Comparison of ENCODE assay signal across 25 mouse cellular contexts in the genomic region with DNA sequence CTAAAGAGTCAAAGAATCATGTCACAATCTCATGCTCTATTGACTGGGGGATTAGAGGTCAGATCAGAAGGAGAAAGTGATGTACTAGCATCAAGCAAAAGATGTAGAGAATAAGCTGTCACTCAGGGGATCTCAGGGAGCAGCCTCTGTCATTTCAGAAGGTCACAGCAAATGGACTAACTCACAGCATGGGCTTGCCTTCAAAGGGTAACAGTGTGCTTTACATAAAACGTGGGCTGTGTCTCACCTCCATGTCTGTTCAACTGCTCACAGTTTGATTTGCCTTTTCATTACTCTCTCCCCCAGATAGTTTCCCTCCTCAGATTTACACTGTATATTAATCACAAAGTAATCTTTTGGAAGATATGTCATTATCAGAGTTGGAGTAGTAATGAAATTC.
DNase-seq lines count a peak whose midpoint lies in the region; ATAC-seq and TF ChIP-seq lines count a peak whose summit lies in the region.
"Had no signal": no experiment of that assay in that cellular context is flagged by ENCODE, and none has a peak within 500 bp of the region (broad histone marks: within the 10 kb centered on the region; RNA-seq: fewer than 3 reads in every experiment).

No protein-coding gene starts in this region.

- H3K4me3 ChIP-seq in midbrain, embryonic 13.5 days (replicated peaks) = no peak overlapping the region
- H3K4me3 ChIP-seq in midbrain, postnatal 0 days (ENCODE audit: low read depth, low read length) = no peak overlapping the region
- no peak overlapping the region for H3K4me3 ChIP-seq in midbrain, embryonic 16.5 days (ENCODE audit: low read depth, low read length)
- H3K4me3 ChIP-seq: embryonic facial prominence, embryonic 12.5 days; embryonic facial prominence, embryonic 15.5 days; heart, embryonic 12.5 days; heart, embryonic 15.5 days; hindbrain, embryonic 10.5 days; hindbrain, embryonic 13.5 days had no signal

- no peak overlapping the region for H3K27ac ChIP-seq in midbrain, embryonic 13.5 days
- H3K27ac ChIP-seq in midbrain, postnatal 0 days (ENCODE audit: low read depth, low read length) = no peak overlapping the region
- H3K27ac ChIP-seq in midbrain, embryonic 16.5 days (ENCODE audit: low read length) = no peak overlapping the region
- H3K27ac ChIP-seq: embryonic facial prominence, embryonic 12.5 days; embryonic facial prominence, embryonic 15.5 days; heart, embryonic 15.5 days; hindbrain, embryonic 10.5 days; hindbrain, embryonic 13.5 days had no signal

- no peaks in the 10 kb centered on the region for H3K4me1 ChIP-seq in midbrain, embryonic 13.5 days (replicated peaks)
- no peaks in the 10 kb centered on the region for H3K4me1 ChIP-seq in midbrain, postnatal 0 days (ENCODE audit: insufficient read depth, low read length)
- H3K4me1 ChIP-seq in midbrain, embryonic 16.5 days (ENCODE audit: control insufficient read depth, insufficient read depth, low read length) = no peaks in the 10 kb centered on the region
- H3K4me1 ChIP-seq: embryonic facial prominence, embryonic 12.5 days; embryonic facial prominence, embryonic 15.5 days; heart, embryonic 12.5 days; heart, embryonic 15.5 days; hindbrain, embryonic 10.5 days; hindbrain, embryonic 13.5 days had no signal

- 12% methylated on average over 1 of the region's 1 CpGs for WGBS in midbrain, embryonic 13.5 days
- WGBS in midbrain, postnatal 0 days = 16% methylated on average over 1 of the region's 1 CpGs
- WGBS in midbrain, embryonic 16.5 days = 23% methylated on average over 1 of the region's 1 CpGs

- H3K9me3 ChIP-seq in midbrain, embryonic 13.5 days = no peaks in the 10 kb centered on the region
- H3K9me3 ChIP-seq in midbrain, postnatal 0 days (ENCODE audit: low read length) = no peaks in the 10 kb centered on the region
- H3K9me3 ChIP-seq in midbrain, embryonic 16.5 days (replicated peaks; ENCODE audit: control insufficient read depth, low read length, poor library complexity, severe bottlenecking) = no peaks in the 10 kb centered on the region
- H3K9me3 ChIP-seq: embryonic facial prominence, embryonic 12.5 days; embryonic facial prominence, embryonic 15.5 days; heart, embryonic 12.5 days; heart, embryonic 15.5 days; hindbrain, embryonic 10.5 days; hindbrain, embryonic 13.5 days had no signal

- no peak for TF ChIP-seq CTCF in midbrain, postnatal 0 days (IDR thresholded peaks at IDR 0.05)

- ATAC-seq in midbrain, embryonic 13.5 days = 0 out of 2 replicates have a peak, but pooled peaks have one; percentile 48
- ATAC-seq in midbrain, postnatal 0 days (ENCODE audit: low FRiP score) = no peak
- peak; percentile 25; the same call in 1 of the 2 replicates for ATAC-seq in midbrain, embryonic 16.5 days
- ATAC-seq: activated CD4-positive, CD25-positive, alpha-beta regulatory T cell, adult 4 months; CD4-positive, CD25-positive, alpha-beta regulatory T cell, adult 4 months; hindbrain, embryonic 16.5 days had no signal

- H3K27me3 ChIP-seq in midbrain, embryonic 13.5 days = no peaks in the 10 kb centered on the region
- no peaks in the 10 kb centered on the region for H3K27me3 ChIP-seq in midbrain, postnatal 0 days (ENCODE audit: insufficient read depth, low read length)
- H3K27me3 ChIP-seq in midbrain, embryonic 16.5 days (ENCODE audit: control insufficient read depth, insufficient read depth, low read depth, low read length) = no peaks in the 10 kb centered on the region
- H3K27me3 ChIP-seq: embryonic facial prominence, embryonic 12.5 days; embryonic facial prominence, embryonic 15.5 days; heart, embryonic 12.5 days; heart, embryonic 15.5 days; hindbrain, embryonic 13.5 days had no signal

- H3K36me3 ChIP-seq in midbrain, embryonic 13.5 days = no peaks in the 10 kb centered on the region
- H3K36me3 ChIP-seq in midbrain, postnatal 0 days (ENCODE audit: insufficient read depth, low read length) = no peaks in the 10 kb centered on the region
- no peaks in the 10 kb centered on the region for H3K36me3 ChIP-seq in midbrain, embryonic 16.5 days (ENCODE audit: control insufficient read depth, insufficient read depth, low read length)
- H3K36me3 ChIP-seq: embryonic facial prominence, embryonic 12.5 days; embryonic facial prominence, embryonic 15.5 days; heart, embryonic 12.5 days; heart, embryonic 15.5 days; hindbrain, embryonic 10.5 days; hindbrain, embryonic 13.5 days had no signal

- no peak overlapping the region for H3K4me2 ChIP-seq in midbrain, embryonic 13.5 days (replicated peaks)
- no peak overlapping the region for H3K4me2 ChIP-seq in midbrain, postnatal 0 days (ENCODE audit: low read depth, low read length, poor library complexity, severe bottlenecking)
- no peak overlapping the region for H3K4me2 ChIP-seq in midbrain, embryonic 16.5 days (ENCODE audit: low read length)
- H3K4me2 ChIP-seq: embryonic facial prominence, embryonic 12.5 days; embryonic facial prominence, embryonic 15.5 days; heart, embryonic 12.5 days; heart, embryonic 15.5 days; hindbrain, embryonic 13.5 days had no signal

- H3K9ac ChIP-seq in midbrain, embryonic 13.5 days (replicated peaks) = no peak overlapping the region
- H3K9ac ChIP-seq in midbrain, postnatal 0 days (replicated peaks; ENCODE audit: low read length, poor library complexity, severe bottlenecking) = no peak overlapping the region
- no peak overlapping the region for H3K9ac ChIP-seq in midbrain, embryonic 16.5 days (ENCODE audit: low read depth, low read length)
- H3K9ac ChIP-seq: embryonic facial prominence, embryonic 12.5 days; embryonic facial prominence, embryonic 15.5 days; heart, embryonic 12.5 days; heart, embryonic 15.5 days; hindbrain, embryonic 13.5 days had no signal

- no peak for DNase-seq in midbrain, postnatal 0 days (ENCODE audit: low spot score)
- DNase-seq in retina, postnatal 1 day = peak; percentile 0
- no peak for DNase-seq in retina, embryonic 14.5 days (ENCODE audit: low spot score)
- DNase-seq in T-cell, adult 2 months (ENCODE audit: low spot score) = no peak
- DNase-seq: adrenal gland, adult 8-10 months; adrenal gland, postnatal 25 days; cerebellum, adult 11 months; cerebellum, adult 2 months; cerebellum, adult 9-11 months; cerebellum, postnatal 25 days; gastrocnemius, postnatal 25 days; heart, adult 18-20 months; heart, postnatal 10 days; heart, postnatal 36 days had no signal
